Mouse (Mus musculus): ENCODE data around the gene Casz1. TPM values are rescaled to one million over a fixed set of nuclear protein-coding genes. Genes with fewer than 3 reads are reported as not detected.

Gene Casz1
- total RNA-seq, 1 experiment, result 4.0 TPM

- Histone ChIP-seq H3K4me1 (ENCODE audit: control insufficient read depth in 2 of 2, insufficient read depth in 2 of 2, low read length in 2 of 2, poor library complexity in 1 of 2) (peaks cover 10 to 35% of the 10 kb centered on the region in 2 experiments; a peak in 3 of 4 replicates), H3K36me3 (ENCODE audit: control insufficient read depth, insufficient read depth, low read length, poor library complexity, severe bottlenecking) (no peaks in the 10 kb centered on the region), H3K4me3 (ENCODE audit: insufficient read depth in 1 of 2, low read depth in 1 of 2, low read length in 2 of 2, poor library complexity in 1 of 2, severe bottlenecking in 1 of 2) (no peak overlapping the region), H3K27ac (ENCODE audit: insufficient read depth, low read depth, low read length, poor library complexity, severe bottlenecking) (no peak overlapping the region), H3K9ac (ENCODE audit: insufficient read depth, low read depth, low read length, poor library complexity, severe bottlenecking) (no peak overlapping the region), H3K9me3 (ENCODE audit: control insufficient read depth, insufficient read depth, low read depth, low read length) (no peaks in the 10 kb centered on the region)
- in situ Hi-C loops (cut with MboI; ENCODE audit: low sequenced_read_pairs in 2 of 2, unreplicated experiment in 2 of 2), result no loop called here
- no peak for TF ChIP-seq ZC3H11A (IDR thresholded peaks at IDR 0.05; ENCODE audit: borderline replicate concordance, low read depth, low read length)
- TF ChIP-seq ZNF384 (IDR thresholded peaks at IDR 0.05; ENCODE audit: low read depth, low read length), result no peak
- TF ChIP-seq MAFK (IDR thresholded peaks at IDR 0.05; ENCODE audit: insufficient read depth, low read depth, low read length), result no peak
- TF ChIP-seq CHD2 (IDR thresholded peaks at IDR 0.05; ENCODE audit: low read depth, low read length), result no peak
- TF ChIP-seq HCFC1 (IDR thresholded peaks at IDR 0.05; ENCODE audit: borderline replicate concordance, insufficient read depth, low read length), result no peak
- DNase-seq (ENCODE audit: low read depth, low spot score), result no peak
Measured at GRCm38 (mm10) chr4:148876166-148876565, 71.9 kb downstream of the Casz1 start.

- no peaks in the 10 kb centered on the region for H3K36me3 ChIP-seq (ENCODE audit: control insufficient read depth, insufficient read depth, low read length, poor library complexity, severe bottlenecking)
- no peak for DNase-seq (ENCODE audit: low read depth, low spot score)
- no peak overlapping the region for H3K27ac ChIP-seq (ENCODE audit: insufficient read depth, low read depth, low read length, poor library complexity, severe bottlenecking)
- TF ChIP-seq MAFK (IDR thresholded peaks at IDR 0.05; ENCODE audit: insufficient read depth, low read depth, low read length), result no peak
- no peaks in the 10 kb centered on the region for H3K9me3 ChIP-seq (ENCODE audit: control insufficient read depth, insufficient read depth, low read depth, low read length)
- H3K4me3 ChIP-seq (ENCODE audit: insufficient read depth in 1 of 2, low read depth in 1 of 2, low read length in 2 of 2, poor library complexity in 1 of 2, severe bottlenecking in 1 of 2), result no peak overlapping the region
- H3K9ac ChIP-seq (ENCODE audit: insufficient read depth, low read depth, low read length, poor library complexity, severe bottlenecking), result no peak overlapping the region
- in situ Hi-C loops (cut with MboI; ENCODE audit: low sequenced_read_pairs in 2 of 2, unreplicated experiment in 2 of 2), result no loop called here
- peaks cover 12 to 38% of the 10 kb centered on the region in 2 experiments; a peak in 3 of 4 replicates for H3K4me1 ChIP-seq (ENCODE audit: control insufficient read depth in 2 of 2, insufficient read depth in 2 of 2, low read length in 2 of 2, poor library complexity in 1 of 2)
Measured at GRCm38 (mm10) chr4:148876867-148877266, 72.6 kb downstream of the Casz1 start.

GRCm38 (mm10) chr4:148878192-148878983 lies 74.2 kb downstream of the Casz1 start:
- Histone ChIP-seq H3K36me3 (ENCODE audit: control insufficient read depth, insufficient read depth, low read length, poor library complexity, severe bottlenecking) (no peaks in the 10 kb centered on the region), H3K4me3 (ENCODE audit: insufficient read depth in 1 of 2, low read depth in 1 of 2, low read length in 2 of 2, poor library complexity in 1 of 2, severe bottlenecking in 1 of 2) (no peak overlapping the region), H3K4me1 (ENCODE audit: control insufficient read depth in 2 of 2, insufficient read depth in 2 of 2, low read length in 2 of 2, poor library complexity in 1 of 2) (peaks cover 14 to 32% of the 10 kb centered on the region in 2 experiments; a peak in 3 of 4 replicates), H3K9ac (ENCODE audit: insufficient read depth, low read depth, low read length, poor library complexity, severe bottlenecking) (no peak overlapping the region), H3K27ac (ENCODE audit: insufficient read depth, low read depth, low read length, poor library complexity, severe bottlenecking) (no peak overlapping the region), H3K9me3 (ENCODE audit: control insufficient read depth, insufficient read depth, low read depth, low read length) (no peaks in the 10 kb centered on the region)
- no peak for DNase-seq (ENCODE audit: low read depth, low spot score)
- TF ChIP-seq MAFK (IDR thresholded peaks at IDR 0.05; ENCODE audit: insufficient read depth, low read depth, low read length) (no peak), CHD2 (IDR thresholded peaks at IDR 0.05; ENCODE audit: low read depth, low read length) (no peak), HCFC1 (IDR thresholded peaks at IDR 0.05; ENCODE audit: borderline replicate concordance, insufficient read depth, low read length) (no peak), ZNF384 (IDR thresholded peaks at IDR 0.05; ENCODE audit: low read depth, low read length) (no peak), ZC3H11A (IDR thresholded peaks at IDR 0.05; ENCODE audit: borderline replicate concordance, low read depth, low read length) (no peak)
- in situ Hi-C loops (cut with MboI; ENCODE audit: low sequenced_read_pairs in 2 of 2, unreplicated experiment in 2 of 2), result no loop called here

- no peaks in the 10 kb centered on the region for H3K36me3 ChIP-seq (ENCODE audit: control insufficient read depth, insufficient read depth, low read length, poor library complexity, severe bottlenecking)
- DNase-seq (ENCODE audit: low read depth, low spot score), result no peak
- no peak overlapping the region for H3K27ac ChIP-seq (ENCODE audit: insufficient read depth, low read depth, low read length, poor library complexity, severe bottlenecking)
- H3K9ac ChIP-seq (ENCODE audit: insufficient read depth, low read depth, low read length, poor library complexity, severe bottlenecking), result no peak overlapping the region
- no peak overlapping the region for H3K4me3 ChIP-seq (ENCODE audit: insufficient read depth in 1 of 2, low read depth in 1 of 2, low read length in 2 of 2, poor library complexity in 1 of 2, severe bottlenecking in 1 of 2)
- H3K9me3 ChIP-seq (ENCODE audit: control insufficient read depth, insufficient read depth, low read depth, low read length), result no peaks in the 10 kb centered on the region
- TF ChIP-seq MAFK (IDR thresholded peaks at IDR 0.05; ENCODE audit: insufficient read depth, low read depth, low read length) (no peak), ZNF384 (IDR thresholded peaks at IDR 0.05; ENCODE audit: low read depth, low read length) (no peak), CHD2 (IDR thresholded peaks at IDR 0.05; ENCODE audit: low read depth, low read length) (no peak), ZC3H11A (IDR thresholded peaks at IDR 0.05; ENCODE audit: borderline replicate concordance, low read depth, low read length) (no peak), HCFC1 (IDR thresholded peaks at IDR 0.05; ENCODE audit: borderline replicate concordance, insufficient read depth, low read length) (no peak)
- H3K4me1 ChIP-seq (ENCODE audit: control insufficient read depth in 2 of 2, insufficient read depth in 2 of 2, low read length in 2 of 2, poor library complexity in 1 of 2), result peaks cover 14 to 26% of the 10 kb centered on the region in 2 experiments; a peak in 3 of 4 replicates
- in situ Hi-C loops (cut with MboI; ENCODE audit: low sequenced_read_pairs in 2 of 2, unreplicated experiment in 2 of 2), result no loop called here
Measured at GRCm38 (mm10) chr4:148878984-148879610, 74.9 kb downstream of the Casz1 start.

Measured in ES-E14 (cell line).